Mouse (Mus musculus) ES-CJ7 (cell line): ENCODE data around the gene Hkdc1.

Source experiments
- DNase-seq: peaks from one replicate; pipeline ENCODE4 v3.0.0; 2011; ENCODE audit warnings: low read depth, low spot score

Gene Hkdc1

GRCm38 (mm10) chr10:62422255-62422654 is at the start of gene Hkdc1:
Gene Hkdc1 (minus strand): TSS chr10:62422491.
- peak; percentile 21 for DNase-seq

DNA sequence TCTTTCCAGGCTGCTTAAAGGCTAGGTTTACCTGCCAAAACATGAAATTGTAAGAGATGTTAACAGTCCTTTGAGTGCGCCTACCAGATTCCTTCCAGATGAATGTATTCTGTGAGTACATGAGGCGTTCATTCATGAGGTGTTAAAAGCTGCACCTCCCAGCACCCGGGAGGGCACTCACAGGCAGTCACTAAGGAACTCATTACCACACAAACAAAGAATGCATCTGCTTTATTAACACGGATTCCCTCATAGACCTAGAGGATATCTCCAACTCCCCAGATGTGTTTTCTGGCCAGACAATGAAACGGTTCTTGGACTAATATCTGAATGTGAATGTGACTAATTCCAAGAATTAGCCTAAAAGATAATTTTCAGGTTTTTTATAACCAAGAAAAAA is 48.8 kb upstream of the Hkdc1 start:
- DNase-seq: no peak

- DNase-seq: no peak
Observed at GRCm38 (mm10) chr10:62469736-62470135, 47.4 kb upstream of the Hkdc1 start.

DNA sequence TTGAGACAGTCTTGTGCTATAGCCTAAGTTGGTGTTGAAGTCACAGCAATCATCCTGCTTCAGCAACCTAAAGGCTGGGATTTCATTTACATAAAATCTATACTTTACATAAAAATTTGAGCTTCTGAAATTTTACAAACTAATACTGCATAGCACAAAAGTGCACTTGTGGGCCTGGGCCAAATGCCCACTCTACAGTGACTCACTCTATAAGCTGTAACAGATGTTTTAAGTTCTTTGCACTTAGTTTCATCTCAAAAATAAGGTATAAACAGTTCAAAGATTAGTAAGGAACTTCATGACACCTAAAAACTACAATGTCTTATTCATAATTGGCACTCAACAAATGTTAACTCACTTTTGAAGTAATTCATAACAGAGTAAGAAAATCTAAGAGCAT is 39.0 kb upstream of the Hkdc1 start:
- no peak for DNase-seq

GRCm38 (mm10) chr10:62452001-62452400 is 29.7 kb upstream of the Hkdc1 start:
- DNase-seq: peak; percentile 51

GRCm38 (mm10) chr10:62450280-62450640 is 28.0 kb upstream of the Hkdc1 start:
- DNase-seq: no peak

GRCm38 (mm10) chr10:62449364-62450279 is 27.3 kb upstream of the Hkdc1 start, which contains the start of the genes 4930507D05Rik and Supv3l1:
Gene 4930507D05Rik (plus strand): TSS chr10:62449489.
Gene Supv3l1 (minus strand): TSS chr10:62449738.
- peak; percentile 90 for DNase-seq

- no peak for DNase-seq
Observed at GRCm38 (mm10) chr10:62430427-62430826, 8.1 kb upstream of the Hkdc1 start.

DNA sequence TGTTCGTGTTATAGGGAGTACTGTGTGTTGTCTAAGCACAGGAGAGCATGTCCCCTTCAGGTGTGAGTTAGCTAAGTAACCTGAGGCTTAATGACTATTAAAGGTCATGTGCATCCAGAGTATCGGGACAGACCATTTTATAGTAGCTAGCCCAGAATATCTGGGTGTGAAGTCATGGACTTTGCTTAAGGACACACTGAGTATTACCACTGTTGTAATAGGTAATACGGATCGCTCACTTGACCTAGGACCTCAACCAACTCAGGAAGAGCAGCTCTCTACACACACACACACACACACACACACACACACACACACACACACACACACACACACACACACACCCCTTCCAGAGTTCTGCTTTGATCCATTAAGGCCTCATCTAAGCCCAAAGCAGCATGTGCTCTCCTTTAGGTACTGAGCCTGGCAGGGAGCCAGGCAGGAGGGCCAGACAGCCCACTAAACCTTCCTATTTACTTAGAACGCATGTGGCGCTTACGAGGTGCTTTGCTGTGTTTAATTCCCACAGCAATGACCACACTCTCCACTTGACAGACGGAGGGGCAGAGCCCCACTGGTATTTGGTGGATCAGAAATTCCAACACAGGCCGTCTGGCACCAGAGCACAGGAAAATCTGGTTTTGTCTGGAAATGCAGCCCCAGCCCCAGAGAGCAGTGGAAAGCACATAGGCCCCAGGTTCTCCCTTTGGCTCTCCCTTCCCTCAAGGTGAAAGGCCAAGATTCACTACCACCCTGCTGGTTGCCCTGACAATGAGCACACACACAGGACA is 3.0 kb upstream of the Hkdc1 start:
- no peak for DNase-seq

GRCm38 (mm10) chr10:62421127-62421526 is 1.2 kb downstream of the Hkdc1 start:
- DNase-seq: no peak

- no peak for DNase-seq
Observed at GRCm38 (mm10) chr10:62420399-62420798, 1.9 kb downstream of the Hkdc1 start.

- no peak for DNase-seq
Observed at GRCm38 (mm10) chr10:62419422-62419821, 2.9 kb downstream of the Hkdc1 start.

DNA sequence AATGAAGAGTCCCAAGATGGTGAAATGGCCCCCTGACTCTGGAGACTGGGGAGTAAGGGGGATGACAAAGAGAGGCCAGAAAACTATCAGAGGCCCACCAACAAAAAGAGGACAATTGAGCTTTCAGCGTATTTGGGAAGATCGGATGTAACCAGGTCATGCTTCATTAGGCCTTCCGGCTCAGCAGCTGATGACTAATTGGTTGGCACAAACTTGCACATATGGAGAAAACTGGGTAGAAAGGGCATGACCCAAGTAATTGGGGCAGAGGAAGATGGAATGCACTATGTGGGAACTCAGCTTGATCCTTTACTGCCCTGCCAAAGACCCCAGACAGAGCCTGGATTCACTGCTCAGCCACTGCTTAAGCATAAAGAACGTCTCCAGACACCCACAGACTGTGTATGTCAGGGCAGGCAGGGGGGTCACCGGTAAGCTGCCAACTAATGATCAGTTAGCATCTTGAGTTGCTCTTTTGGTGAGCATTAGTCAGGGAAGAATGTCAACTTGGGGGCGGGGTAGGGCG is 3.4 kb downstream of the Hkdc1 start:
- DNase-seq: no peak

DNA sequence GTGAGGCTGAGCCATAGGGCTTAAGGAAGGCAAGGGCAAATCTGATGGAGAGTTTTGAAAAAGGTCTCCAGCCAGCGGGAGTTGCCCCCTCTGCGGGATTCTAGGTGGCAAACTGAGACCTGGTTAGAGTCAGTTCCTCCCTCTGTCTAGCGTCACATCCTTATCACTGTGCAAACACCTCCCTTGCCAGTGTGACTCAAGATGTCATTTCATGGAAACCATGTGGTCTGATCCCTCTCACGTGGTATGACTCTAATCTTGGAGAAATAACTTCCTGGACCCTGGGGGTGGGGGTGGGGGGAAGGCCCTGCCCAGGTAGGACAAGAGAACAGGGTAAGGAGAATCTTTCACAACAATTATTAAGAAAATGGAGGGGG is 8.7 kb downstream of the Hkdc1 start:
- no peak for DNase-seq

- peak; percentile 20 for DNase-seq
Observed at GRCm38 (mm10) chr10:62412906-62413605, 9.2 kb downstream of the Hkdc1 start.

GRCm38 (mm10) chr10:62411431-62412410 is 10.6 kb downstream of the Hkdc1 start:
- no peak for DNase-seq

DNA sequence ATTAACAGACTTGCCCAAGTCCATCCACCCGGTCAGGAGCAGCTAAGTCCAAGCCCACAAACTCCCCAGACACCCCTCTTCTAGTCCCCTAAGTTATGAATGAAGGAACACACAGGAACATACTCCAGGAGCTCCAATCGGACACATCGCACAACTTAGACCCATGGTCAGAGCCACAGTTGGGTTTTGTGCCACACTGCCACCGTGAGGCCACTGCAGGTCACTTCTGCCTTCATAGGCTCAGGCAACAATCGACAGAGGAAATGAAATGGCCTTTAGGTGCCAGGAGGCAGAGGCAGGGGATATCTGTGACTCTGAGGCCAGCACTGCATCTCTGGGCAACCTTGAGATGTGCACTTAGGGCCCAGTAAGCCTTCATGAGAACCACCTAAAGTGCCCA is 11.3 kb downstream of the Hkdc1 start:
- peak; percentile 73 for DNase-seq

DNA sequence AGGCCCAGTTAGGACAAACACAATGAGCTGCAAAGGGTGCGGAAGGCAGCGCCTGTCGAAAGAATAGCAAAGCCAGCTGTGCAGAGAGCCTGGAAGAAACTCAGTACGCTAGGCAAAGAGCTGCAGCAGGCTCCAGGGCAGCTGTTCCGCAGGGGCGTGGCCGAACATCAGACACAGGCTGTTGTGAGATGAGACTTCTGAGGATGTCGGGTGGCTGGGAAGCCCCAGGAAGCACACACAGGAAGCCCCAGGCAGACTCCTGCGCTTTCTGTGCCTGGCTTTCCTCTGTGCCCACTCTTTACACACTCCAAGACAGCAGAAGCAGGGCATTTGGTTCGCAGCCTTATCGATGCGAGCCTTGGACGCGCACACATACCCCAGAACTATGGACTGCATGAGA is 17.4 kb downstream of the Hkdc1 start:
- DNase-seq: peak; percentile 47

DNA sequence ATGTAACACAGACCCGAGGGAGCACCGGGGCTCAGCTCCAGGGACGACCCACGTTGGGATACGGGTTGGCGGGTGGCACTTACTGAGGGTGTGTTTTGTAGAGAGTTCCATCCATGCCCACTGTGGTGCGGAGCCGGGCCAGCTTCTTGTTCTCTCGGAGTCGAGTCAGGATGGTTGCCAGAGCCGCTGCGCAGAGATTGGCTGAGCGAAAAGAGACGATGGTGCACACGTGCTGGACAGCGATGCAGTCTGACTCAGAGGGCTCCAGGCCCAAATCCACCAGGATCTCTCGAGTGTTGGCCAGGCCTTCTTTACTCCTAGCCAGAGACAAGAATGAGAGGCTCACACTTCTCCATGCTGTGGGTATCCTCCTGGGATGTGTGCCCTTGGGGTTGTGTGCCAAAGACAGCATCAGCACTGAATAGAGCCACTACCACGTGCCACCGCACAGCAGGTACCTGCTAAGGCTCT is 20.6 kb downstream of the Hkdc1 start:
- peak; percentile 30 for DNase-seq

- DNase-seq: no peak
Observed at GRCm38 (mm10) chr10:62383011-62383410, 39.3 kb downstream of the Hkdc1 start.
